Mouse (Mus musculus) cortical plate, adult 2 months (tissue): ENCODE results near the gene 0610009B22Rik.

Experiments used
- CTCF ChIP-seq: fragments of 200-500 bp; IDR thresholded peaks from 2 replicates; pipeline ENCODE4 v1.5.1; 2011; ENCODE audit warnings: mild to moderate bottlenecking, control low read depth, low read length; ENCODE audit not compliant: insufficient read depth; ENCODE audit errors: extremely low read depth
- POLR2A ChIP-seq: fragments of 200-500 bp; IDR thresholded peaks from 2 replicates; pipeline ENCODE4 v1.6.1; 2011; ENCODE audit warnings: mild to moderate bottlenecking, low read length, control low read depth; ENCODE audit not compliant: insufficient read depth; ENCODE audit errors: extremely low read depth

GRCm38 (mm10) chr11:51671376-51671775, 17.3 kb downstream of the 0610009B22Rik start:
- TF ChIP-seq POLR2A (no peak), CTCF (no peak)
